7 mouse cellular contexts compared by ENCODE assay signal in the genomic region with DNA sequence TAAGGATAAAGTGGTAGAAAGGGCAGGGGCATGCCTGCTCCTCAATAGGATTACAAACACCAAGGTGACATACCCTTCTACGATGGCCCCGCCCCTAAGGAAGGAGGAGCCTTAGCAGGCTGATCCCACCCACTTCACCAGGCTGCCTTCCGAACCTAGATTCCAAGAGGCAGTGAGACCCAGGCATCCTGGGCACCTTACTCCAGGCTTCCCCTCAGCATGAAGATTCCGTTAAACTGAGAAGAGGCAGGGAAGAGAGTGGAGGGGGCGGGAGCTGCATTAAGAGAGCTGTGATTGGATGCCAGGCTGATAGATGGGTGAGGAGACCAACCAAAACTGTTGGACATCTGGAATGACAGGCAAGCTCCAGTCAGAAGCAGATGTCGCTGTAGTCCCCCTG.
DNase-seq lines count a peak whose midpoint lies in the region; ATAC-seq and TF ChIP-seq lines count a peak whose summit lies in the region.

No protein-coding gene starts in this region.

- 0 out of 2 replicates have a peak overlapping the region, but pooled peaks have one; percentile 7 for H3K4me3 ChIP-seq in intestine, postnatal 0 days (ENCODE audit: low read depth, low read length)
- H3K4me3 ChIP-seq in midbrain, embryonic 13.5 days (replicated peaks) = peak overlapping the region; percentile 30
- no peak overlapping the region; the same call in 1 of the 2 replicates for H3K4me3 ChIP-seq in stomach, embryonic 16.5 days (replicated peaks; ENCODE audit: low read length)

- H3K9me3 ChIP-seq in intestine, postnatal 0 days (ENCODE audit: control insufficient read depth) = no peaks in the 10 kb centered on the region
- no peaks in the 10 kb centered on the region for H3K9me3 ChIP-seq in midbrain, embryonic 13.5 days
- no peaks in the 10 kb centered on the region for H3K9me3 ChIP-seq in stomach, embryonic 16.5 days (replicated peaks; ENCODE audit: control insufficient read depth, low read length)

- ATAC-seq in intestine, postnatal 0 days = 0 out of 2 replicates have a peak, but pooled peaks have one; percentile 22
- ATAC-seq in midbrain, embryonic 13.5 days = peak; percentile 79
- 0 out of 2 replicates have a peak, but pooled peaks have one; percentile 26 for ATAC-seq in stomach, embryonic 16.5 days (ENCODE audit: insufficient read depth, low FRiP score)

- 0 out of 2 replicates have a peak, but pooled peaks have one; percentile 2 for TF ChIP-seq CTCF in intestine, postnatal 0 days (IDR thresholded peaks at IDR 0.05; ENCODE audit: low read depth)

- WGBS in intestine, postnatal 0 days = 5% methylated on average over 6 of the region's 6 CpGs
- 3% methylated on average over 6 of the region's 6 CpGs for whole genome bisulfite sequencing in midbrain, embryonic 13.5 days
- 5% methylated on average over 6 of the region's 6 CpGs for WGBS in stomach, embryonic 16.5 days

- H3K4me1 ChIP-seq in intestine, postnatal 0 days (replicated peaks; ENCODE audit: control insufficient read depth, insufficient read depth, low read length) = no peaks in the 10 kb centered on the region
- H3K4me1 ChIP-seq in midbrain, embryonic 13.5 days (replicated peaks) = peaks cover 69% of the 10 kb centered on the region
- peaks cover 17% of the 10 kb centered on the region for H3K4me1 ChIP-seq in stomach, embryonic 16.5 days (ENCODE audit: control insufficient read depth, insufficient read depth, low read length)

- no peaks in the 10 kb centered on the region for H3K36me3 ChIP-seq in intestine, postnatal 0 days (ENCODE audit: control insufficient read depth, insufficient read depth)
- H3K36me3 ChIP-seq in midbrain, embryonic 13.5 days = no peaks in the 10 kb centered on the region
- H3K36me3 ChIP-seq in stomach, embryonic 16.5 days (ENCODE audit: control insufficient read depth, insufficient read depth, low read length) = no peaks in the 10 kb centered on the region

- no peaks in the 10 kb centered on the region for H3K27me3 ChIP-seq in intestine, postnatal 0 days (replicated peaks; ENCODE audit: control insufficient read depth, insufficient read depth, low read length)
- no peaks in the 10 kb centered on the region for H3K27me3 ChIP-seq in midbrain, embryonic 13.5 days
- 0 out of 2 replicates have a peak, but pooled peaks cover 3% of the 10 kb centered on the region for H3K27me3 ChIP-seq in stomach, embryonic 16.5 days (ENCODE audit: control insufficient read depth, insufficient read depth, low read length)

- no peak overlapping the region for H3K27ac ChIP-seq in intestine, postnatal 0 days (ENCODE audit: low read depth, low read length)
- H3K27ac ChIP-seq in midbrain, embryonic 13.5 days = peak overlapping the region; percentile 74
- H3K27ac ChIP-seq in stomach, embryonic 16.5 days (ENCODE audit: low read length) = no peak overlapping the region

- peak; percentile 90 for DNase-seq in brain, adult 2 months (ENCODE audit: low read depth, low spot score)
- peak; percentile 51 for DNase-seq in embryo, embryonic 11.5 days (ENCODE audit: low read depth, low spot score)
- DNase-seq in gastrocnemius, postnatal 4 days (ENCODE audit: low spot score in 2 of 2) = peak; percentile 42 to 52
- peak; percentile 67 to 83 for DNase-seq in left cerebral cortex, postnatal 10 days (ENCODE audit: extremely low spot score in 1 of 2, low spot score in 2 of 2)

- H3K4me2 ChIP-seq in intestine, postnatal 0 days (replicated peaks; ENCODE audit: low read depth) = peak overlapping the region; percentile 30
- H3K4me2 ChIP-seq in midbrain, embryonic 13.5 days (replicated peaks) = peak overlapping the region; percentile 44
- peak overlapping the region; percentile 38 for H3K4me2 ChIP-seq in stomach, embryonic 16.5 days (ENCODE audit: low read depth, low read length)

- no peak overlapping the region for H3K9ac ChIP-seq in intestine, postnatal 0 days (ENCODE audit: low read depth, low read length)
- no peak overlapping the region; the same call in 1 of the 2 replicates for H3K9ac ChIP-seq in midbrain, embryonic 13.5 days (replicated peaks)
- H3K9ac ChIP-seq in stomach, embryonic 16.5 days (ENCODE audit: low read length) = no peak overlapping the region

- intact Hi-C loops in left cerebral cortex, postnatal 10 days (cut with DNase I) = no loop called here

Comparison
In these comparisons a context has a peak if more than half of its experiments do, and no peak if none do; other contexts are left out.
1. ATAC-seq: peak in every context shown above with its lines; median percentile 79 in midbrain, embryonic 13.5 days; 26 in stomach, embryonic 16.5 days; 22 in intestine, postnatal 0 days.